Mouse (Mus musculus) MEL (cell line): ENCODE results near the gene Atp2a2. TPM values are rescaled to one million over a fixed set of nuclear protein-coding genes. Genes with fewer than 3 reads are reported as not detected.
A peak's percentile ranks its signal among the peaks of the same experiment; 100 is the strongest.

Source experiments
- DNase-seq: peaks from one replicate; pipeline ENCODE4 v3.0.0; 2011; ENCODE audit warnings: low read depth, low spot score
- H3K27ac ChIP-seq: 2 replicates; pipeline ENCODE4 v1.5.1; 2012; ENCODE audit warnings: low read depth, mild to moderate bottlenecking, control low read depth, low read length, moderate library complexity; ENCODE audit not compliant: control insufficient read depth
- H3K27me3 ChIP-seq, 2 experiments: fragments of 150-350 bp in 1 of 2; sonication (generic) in 1 of 2; 2 replicates each; pipeline ENCODE4 v1.6.1; 2012; ENCODE audit warnings: low read length in 2 of 2, mild to moderate bottlenecking in 2 of 2, improper control_type of control experiment in 1 of 2, moderate library complexity in 1 of 2; ENCODE audit not compliant: insufficient read depth in 2 of 2, control insufficient read depth in 1 of 2
- H3K36me3 ChIP-seq, 2 experiments: 2 replicates each; pipeline ENCODE4 v1.6.1; 2012 to 2014; ENCODE audit warnings: low read length in 2 of 2, improper control_type of control experiment in 1 of 2, inconsistent platforms in 1 of 2, mild to moderate bottlenecking in 1 of 2; ENCODE audit not compliant: insufficient read depth in 2 of 2, control insufficient read depth in 1 of 2
- H3K4me1 ChIP-seq, 2 experiments: fragments of 150-350 bp in 1 of 2; sonication (generic) in 1 of 2; 2 replicates each; pipeline ENCODE4 v1.6.1; 2012; ENCODE audit warnings: low read length in 2 of 2, improper control_type of control experiment in 1 of 2, mild to moderate bottlenecking in 1 of 2; ENCODE audit not compliant: insufficient read depth in 2 of 2, control insufficient read depth in 1 of 2
- H3K4me3 ChIP-seq, 2 experiments: fragments of 150-350 bp in 1 of 2; sonication (generic) in 1 of 2; 2 replicates each; pipeline ENCODE4 v1.5.1; 2012; ENCODE audit warnings: low read depth in 2 of 2, low read length in 2 of 2, mild to moderate bottlenecking in 2 of 2, moderate library complexity in 2 of 2, control low read depth in 1 of 2, improper control_type of control experiment in 1 of 2; ENCODE audit not compliant: control insufficient read depth in 1 of 2, insufficient read depth in 1 of 2
- H3K79me2 ChIP-seq: 2 replicates; pipeline ENCODE4 v1.6.1; 2012; ENCODE audit warnings: mild to moderate bottlenecking, low read length, moderate library complexity; ENCODE audit not compliant: control insufficient read depth, poor library complexity, insufficient read depth
- H3K9ac ChIP-seq: 2 replicates; pipeline ENCODE4 v1.6.1; 2012; ENCODE audit warnings: low read depth, mild to moderate bottlenecking, control low read depth, low read length, moderate library complexity; ENCODE audit not compliant: control insufficient read depth, poor library complexity, severe bottlenecking
- H3K9me3 ChIP-seq: fragments of 150-350 bp; sonication (generic); replicated peaks from 2 replicates; pipeline ENCODE4 v1.6.1; 2012; ENCODE audit warnings: mild to moderate bottlenecking, low read length, improper control_type of control experiment, moderate library complexity; ENCODE audit not compliant: insufficient read depth
- CTCF ChIP-seq, 3 experiments: IDR thresholded peaks in 2 of 3; conservative IDR thresholded peaks in 1 of 3; 2 replicates each; pipeline ENCODE4 v1.5.1; 2011 to 2012; ENCODE audit warnings: low read length in 3 of 3, low read depth in 2 of 3, mild to moderate bottlenecking in 2 of 3, improper control_type of control experiment in 1 of 3, inconsistent platforms in 1 of 3, mixed read lengths in 1 of 3, moderate library complexity in 1 of 3; ENCODE audit not compliant: control insufficient read depth in 1 of 3, insufficient read depth in 1 of 3, poor library complexity in 1 of 3, severe bottlenecking in 1 of 3
- EP300 ChIP-seq, 2 experiments: IDR thresholded peaks; 2 replicates each; pipeline ENCODE4 v1.6.1; 2011; ENCODE audit warnings: improper control_type of control experiment in 2 of 2, low read length in 2 of 2, low read depth in 1 of 2, mild to moderate bottlenecking in 1 of 2
- HCFC1 ChIP-seq: IDR thresholded peaks from 2 replicates; pipeline ENCODE4 v1.6.1; 2012; ENCODE audit warnings: low read depth, mild to moderate bottlenecking, inconsistent platforms, low read length, improper control_type of control experiment, moderate library complexity
- JUND ChIP-seq: IDR thresholded peaks from 2 replicates; pipeline ENCODE4 v1.6.1; 2011; ENCODE audit warnings: low read depth, mild to moderate bottlenecking, improper control_type of control experiment, low read length
- KAT2A ChIP-seq: conservative IDR thresholded peaks from 2 replicates; pipeline ENCODE4 v1.6.1; 2012; ENCODE audit warnings: low read depth, low read length, improper control_type of control experiment, inconsistent platforms
- MAFK ChIP-seq: IDR thresholded peaks from 2 replicates; pipeline ENCODE4 v1.6.1; 2011; ENCODE audit warnings: low read depth, mild to moderate bottlenecking, low read length, improper control_type of control experiment, borderline replicate concordance
- MAZ ChIP-seq: IDR thresholded peaks from 2 replicates; pipeline ENCODE4 v1.6.1; 2012; ENCODE audit warnings: low read depth, mild to moderate bottlenecking, inconsistent platforms, low read length, improper control_type of control experiment
- MEF2A ChIP-seq: IDR thresholded peaks from 2 replicates; pipeline ENCODE4 v1.6.1; 2014; ENCODE audit warnings: low read depth, mild to moderate bottlenecking, inconsistent platforms, low read length, improper control_type of control experiment; ENCODE audit not compliant: poor library complexity, insufficient replicate concordance, severe bottlenecking; ENCODE audit errors: extremely low read depth
- MXI1 ChIP-seq: IDR thresholded peaks from 2 replicates; pipeline ENCODE4 v1.6.1; 2011; ENCODE audit warnings: mild to moderate bottlenecking, low read depth, low read length, improper control_type of control experiment
- MYC ChIP-seq: IDR thresholded peaks from 2 replicates; pipeline ENCODE4 v1.6.1; 2011; ENCODE audit warnings: low read depth, mild to moderate bottlenecking, low read length, improper control_type of control experiment, moderate library complexity
- POLR2AphosphoS2 ChIP-seq: IDR thresholded peaks from 2 replicates; pipeline ENCODE4 v1.6.1; 2011; ENCODE audit warnings: low read length, improper control_type of control experiment
- POLR2AphosphoS5 ChIP-seq: IDR thresholded peaks from 2 replicates; pipeline ENCODE4 v1.6.1; 2012; ENCODE audit warnings: low read depth, borderline replicate concordance, mild to moderate bottlenecking, inconsistent platforms, low read length, moderate library complexity, mixed read lengths
- RAD21 ChIP-seq: IDR thresholded peaks from 2 replicates; pipeline ENCODE4 v1.6.1; 2011; ENCODE audit warnings: mild to moderate bottlenecking, low read depth, low read length, improper control_type of control experiment
- TBP ChIP-seq: IDR thresholded peaks from 2 replicates; pipeline ENCODE4 v1.8.0; 2011; ENCODE audit warnings: low read depth, low read length, improper control_type of control experiment
- ZMIZ1 ChIP-seq: IDR thresholded peaks from 2 replicates; pipeline ENCODE4 v1.6.1; 2012; ENCODE audit warnings: low read depth, mild to moderate bottlenecking, inconsistent platforms, low read length, improper control_type of control experiment, moderate library complexity
- ZNF384 ChIP-seq: IDR thresholded peaks from 2 replicates; pipeline ENCODE4 v1.6.1; 2012; ENCODE audit warnings: low read depth, mild to moderate bottlenecking, inconsistent platforms, low read length, improper control_type of control experiment
- polyA plus RNA-seq, 2 experiments: library from polyadenylated mRNA; stranded (reverse) in 1 of 2; unstranded in 1 of 2; fragments of >175 nt in 1 of 2; fragments of >200 nt in 1 of 2; gene quantifications; 2 replicates each; pipeline versions ENCODE4 v1.2.1 to v1.2.4; 2012; ENCODE audit warnings: low replicate concordance in 2 of 2, low read depth in 1 of 2; ENCODE audit not compliant: insufficient read length in 2 of 2, insufficient read depth in 1 of 2, missing spikeins in 1 of 2
- total RNA-seq: library from RNA; depleted of rRNA; stranded (reverse); fragments of 300-350 nt; gene quantifications from 2 replicates; pipeline ENCODE4 v1.2.3, GENCODE M21; 2012

Atp2a2 gene
- total and polyA plus RNA-seq, 3 experiments: 117 to 199 (median 176) TPM

DNA sequence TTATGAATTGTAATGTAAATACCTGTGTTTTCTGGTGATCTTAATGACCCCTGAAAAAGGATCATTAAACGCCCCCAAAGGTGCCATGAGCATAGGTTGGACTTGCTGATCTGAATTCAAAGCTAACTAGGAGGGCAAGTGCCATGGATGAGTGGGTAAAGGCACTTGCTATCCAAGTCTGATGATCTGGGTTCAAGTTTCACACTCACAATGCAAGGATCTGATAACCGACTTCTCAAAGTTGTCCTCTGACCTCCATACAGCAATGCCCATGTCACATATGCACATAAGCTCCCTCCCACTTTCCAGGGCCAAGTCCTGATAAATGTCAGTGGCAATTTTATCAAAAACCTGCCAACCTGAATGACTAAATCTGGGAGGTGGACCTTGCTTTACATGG is 9.0 kb downstream of the Atp2a2 start (continued):
- no peak for TF ChIP-seq MEF2A
- TF ChIP-seq CTCF (IDR thresholded peaks at IDR 0.05 in 2 of 3, conservative IDR thresholded peaks at IDR 0.05 in 1 of 3; ENCODE audit: control insufficient read depth in 1 of 3, insufficient read depth in 1 of 3, low read depth in 2 of 3, low read length in 3 of 3, poor library complexity in 1 of 3, severe bottlenecking in 1 of 3): no peak
- no peak for TF ChIP-seq MXI1
- TF ChIP-seq, all 39 proteins: peak for 0

DNA sequence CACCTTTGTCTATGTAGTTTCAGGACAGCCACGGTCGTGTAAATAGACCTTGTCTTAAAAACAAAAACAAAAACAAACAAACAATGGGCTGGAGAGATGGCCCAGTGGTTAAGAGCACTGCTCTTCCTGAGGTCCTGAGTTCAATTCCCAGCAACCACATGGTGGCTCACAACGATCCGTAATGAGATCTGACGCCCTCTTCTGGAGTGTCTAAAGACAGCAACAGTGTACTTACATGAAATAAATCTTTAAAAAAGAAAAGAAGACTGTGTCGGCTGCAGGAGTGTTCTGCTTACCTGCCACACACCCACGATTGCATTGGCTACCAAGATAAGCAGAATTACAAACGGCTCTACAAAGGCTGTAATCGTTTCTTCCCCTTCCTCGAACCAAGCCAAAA is 10.6 kb downstream of the Atp2a2 start:
- Histone ChIP-seq H3K4me3 (no peak overlapping the region), H3K27ac (no peak overlapping the region), H3K79me2 (peaks cover 26% of the 10 kb centered on the region), H3K9ac (no peak overlapping the region), H3K9me3 (no peaks in the 10 kb centered on the region), H3K27me3 (no peaks in the 10 kb centered on the region), H3K36me3 (peaks cover 16 to 72% of the 10 kb centered on the region in 2 experiments), H3K4me1 (peaks cover 2 to 4% of the 10 kb centered on the region in 2 experiments; a peak in 3 of 4 replicates)
- DNase-seq: peak; percentile 42
- TF ChIP-seq EP300 (IDR thresholded peaks at IDR 0.05; ENCODE audit: low read depth in 1 of 2, low read length in 2 of 2): peak in 1 of 2 experiments; percentile 25; a peak in 1 of 4 replicates
- TF ChIP-seq POLR2AphosphoS2: no peak
- TF ChIP-seq CTCF (IDR thresholded peaks at IDR 0.05 in 2 of 3, conservative IDR thresholded peaks at IDR 0.05 in 1 of 3; ENCODE audit: control insufficient read depth in 1 of 3, insufficient read depth in 1 of 3, low read depth in 2 of 3, low read length in 3 of 3, poor library complexity in 1 of 3, severe bottlenecking in 1 of 3): peak in 2 of 3 experiments; percentile 5 to 27; a peak in 2 of 6 replicates
- TF ChIP-seq JUND: no peak

GRCm38 (mm10) chr5:122490148-122490547 is 11.9 kb downstream of the Atp2a2 start:
- H3K36me3 ChIP-seq: peaks cover 12 to 69% of the 10 kb centered on the region in 2 experiments
- H3K27me3 ChIP-seq: no peaks in the 10 kb centered on the region
- peaks cover 0 to 4% of the 10 kb centered on the region in 2 experiments; a peak in 2 of 4 replicates for H3K4me1 ChIP-seq
- no peak overlapping the region for H3K9ac ChIP-seq
- TF ChIP-seq HCFC1 (no peak), POLR2AphosphoS5 (no peak), MAZ (no peak), RAD21 (no peak), ZMIZ1 (no peak), MEF2A (no peak), ZNF384 (no peak), JUND (no peak), KAT2A (no peak), MYC (no peak), TBP (no peak), MAFK (no peak)
- DNase-seq: no peak
- no peak overlapping the region for H3K27ac ChIP-seq
- H3K79me2 ChIP-seq: peaks cover 17% of the 10 kb centered on the region
- H3K4me3 ChIP-seq: no peak overlapping the region
- no peaks in the 10 kb centered on the region for H3K9me3 ChIP-seq
